Mouse (Mus musculus) brain, embryonic 18.5 days (tissue): ENCODE measurements around the gene Creb5.

Experiments
- DNase-seq: peaks from one replicate; pipeline ENCODE4 v3.0.0-alpha.2; 2012; ENCODE audit warnings: low read depth, low spot score

Gene Creb5

DNA sequence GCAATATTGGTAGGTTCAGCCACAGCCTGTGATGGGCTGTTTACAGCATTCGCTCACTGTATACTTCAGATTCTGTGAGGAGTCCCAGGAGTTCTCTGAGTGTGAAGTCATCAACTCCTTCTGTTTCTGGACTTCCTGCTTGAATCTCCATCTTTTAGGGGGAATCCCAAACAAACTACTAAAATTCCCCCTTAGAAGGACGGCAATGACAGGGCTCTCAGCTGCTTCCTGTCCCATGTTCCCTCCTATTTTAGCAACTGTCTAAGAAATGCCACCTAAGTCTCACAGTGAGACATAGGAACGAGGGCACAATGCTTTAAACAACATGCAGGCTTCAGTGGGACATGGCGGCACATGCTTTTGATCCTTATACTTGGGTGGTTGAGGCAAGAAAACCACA lies 204.3 kb downstream of the Creb5 start:
- DNase-seq, result no peak

- no peak for DNase-seq
Observed at GRCm38 (mm10) chr6:53493864-53494263, 206.8 kb downstream of the Creb5 start.

- no peak for DNase-seq
Observed at GRCm38 (mm10) chr6:53495667-53496066, 208.6 kb downstream of the Creb5 start.

DNA sequence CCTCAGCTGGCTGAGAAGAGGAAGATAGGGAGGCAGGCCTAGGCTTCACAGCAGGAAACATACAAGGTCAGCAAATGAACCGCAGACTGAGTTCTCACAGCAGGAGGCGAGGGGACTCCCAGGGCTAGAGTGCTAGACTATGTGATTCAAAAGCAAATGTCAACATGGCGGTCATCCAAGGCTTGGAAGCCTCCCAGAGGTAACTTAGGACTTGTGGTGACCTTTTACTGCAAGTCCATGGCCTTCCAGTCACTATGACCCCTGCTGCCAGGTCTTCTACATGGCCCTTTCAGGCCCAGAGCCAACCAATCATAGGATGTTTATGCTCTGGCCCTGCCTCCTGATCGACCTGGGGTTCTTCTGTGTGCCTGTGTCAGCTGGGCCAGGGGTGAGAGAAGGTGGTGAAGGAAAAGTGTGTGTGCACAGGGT lies 209.3 kb downstream of the Creb5 start:
- DNase-seq, result no peak

DNA sequence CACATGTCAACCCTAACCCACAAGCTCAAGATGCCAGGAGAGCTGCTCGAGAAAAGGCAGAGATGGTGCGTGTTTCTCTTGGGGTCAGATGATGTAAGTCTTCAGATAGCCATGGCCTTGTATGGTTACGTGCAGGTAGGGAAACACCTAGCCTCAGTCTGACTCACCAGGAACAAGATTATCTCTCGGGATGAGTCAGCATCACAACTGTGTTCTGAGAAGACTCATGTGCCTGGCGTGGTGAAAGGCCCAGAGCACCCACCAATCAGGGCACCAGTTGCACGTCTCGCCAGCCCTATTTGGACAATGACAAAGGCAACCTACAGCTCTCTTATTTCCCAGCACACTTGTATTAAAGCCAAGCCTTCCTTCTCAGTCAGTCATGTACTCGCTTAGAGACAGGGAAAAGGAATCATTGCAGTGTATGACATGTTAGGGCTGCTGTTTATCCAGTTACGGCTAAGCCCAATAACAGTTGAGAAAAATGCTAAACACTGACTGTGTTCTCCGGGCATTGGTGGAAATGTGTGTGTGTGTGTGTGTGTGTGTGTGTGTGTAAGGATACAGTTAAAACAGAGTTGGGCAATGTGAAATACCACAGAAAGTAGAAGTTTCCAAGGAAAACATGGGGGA lies 210.9 kb downstream of the Creb5 start:
- no peak for DNase-seq

DNA sequence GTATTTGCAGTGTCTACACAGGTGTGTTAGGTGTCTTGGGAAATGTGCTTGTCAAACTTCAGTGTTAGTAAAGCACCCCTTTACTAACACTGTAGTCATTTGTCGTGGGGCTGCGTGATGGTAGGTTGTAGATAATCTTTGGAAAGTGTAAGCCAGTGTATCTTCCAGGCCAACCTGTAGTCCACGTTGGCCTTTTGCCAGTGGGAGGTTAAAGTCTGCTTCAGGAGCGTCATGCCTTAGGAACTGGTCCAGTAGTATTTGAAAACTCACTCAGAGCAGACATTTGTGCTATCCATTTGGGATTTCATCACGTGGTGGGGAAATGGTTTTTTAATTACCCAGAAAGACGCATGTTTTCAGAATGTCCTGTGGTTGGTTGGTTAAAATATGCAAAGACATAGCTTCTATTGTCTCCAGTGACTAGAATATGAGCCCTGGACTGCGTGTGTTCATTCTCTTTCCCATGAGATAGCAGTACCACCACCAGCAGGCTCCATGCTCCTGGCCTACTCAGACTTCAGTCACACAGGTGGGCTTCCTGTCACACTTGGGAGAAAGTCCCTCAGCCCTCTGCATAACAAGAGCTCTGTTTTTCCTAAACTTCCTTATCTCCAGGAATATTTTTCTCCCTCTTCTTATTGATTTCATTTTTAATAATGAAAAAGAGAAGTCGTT lies 212.7 kb downstream of the Creb5 start:
- DNase-seq, result no peak

DNA sequence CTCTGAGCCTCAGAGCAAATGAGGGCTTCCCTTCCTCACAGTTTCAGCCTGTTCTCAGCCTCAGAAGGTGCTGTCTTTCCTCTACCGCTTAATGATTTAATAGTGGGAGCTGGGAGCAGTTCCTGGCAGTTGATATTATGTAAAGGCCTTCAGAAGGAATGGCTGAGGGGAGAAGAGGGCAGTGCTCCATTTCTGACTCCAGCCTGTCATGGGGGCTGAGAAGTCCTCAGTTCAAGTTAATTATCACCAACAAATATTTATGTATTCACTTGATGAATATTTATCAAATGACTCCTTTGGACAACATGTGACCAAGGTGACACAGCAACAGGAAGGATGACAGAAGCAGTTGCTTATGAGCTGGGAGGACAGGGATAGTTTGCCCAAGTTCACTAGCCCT lies 214.2 kb downstream of the Creb5 start:
- DNase-seq, result no peak

DNA sequence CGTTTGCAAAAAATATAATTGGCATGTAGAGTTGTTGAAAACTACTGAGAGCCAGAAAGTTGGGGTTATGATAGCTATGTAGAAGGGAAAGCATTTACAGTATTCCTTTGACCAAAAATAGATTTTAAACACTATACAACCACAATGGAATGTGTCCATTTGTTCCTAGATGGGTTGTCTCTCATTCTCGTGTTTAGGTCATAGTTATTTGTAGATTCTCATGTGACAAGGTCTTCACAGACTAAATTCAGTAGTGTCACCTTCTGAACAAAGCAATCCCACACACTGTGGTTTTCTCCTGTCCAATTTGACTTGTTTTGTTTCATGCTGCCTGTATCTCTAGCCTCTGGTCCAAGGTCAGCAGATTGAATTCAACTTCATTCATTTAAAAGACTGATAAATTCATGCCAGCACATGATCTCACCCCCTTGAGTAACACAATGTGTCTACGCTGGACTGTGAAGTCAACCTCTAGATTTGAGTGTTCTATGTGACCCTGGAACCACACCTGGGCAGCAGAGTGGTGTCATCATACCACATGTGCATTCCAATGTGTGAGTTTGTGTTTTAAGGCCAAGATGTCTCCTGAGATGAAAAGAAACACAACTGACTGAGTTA lies 220.0 kb downstream of the Creb5 start:
- no peak for DNase-seq

- no peak for DNase-seq
Observed at GRCm38 (mm10) chr6:53508847-53509494, 221.9 kb downstream of the Creb5 start.

- no peak for DNase-seq
Observed at GRCm38 (mm10) chr6:53510005-53510404, 222.9 kb downstream of the Creb5 start.

GRCm38 (mm10) chr6:53512226-53512625 lies 225.2 kb downstream of the Creb5 start:
- no peak for DNase-seq

GRCm38 (mm10) chr6:53513380-53513779 lies 226.3 kb downstream of the Creb5 start:
- no peak for DNase-seq

GRCm38 (mm10) chr6:53514862-53515261 lies 227.8 kb downstream of the Creb5 start:
- no peak for DNase-seq

DNA sequence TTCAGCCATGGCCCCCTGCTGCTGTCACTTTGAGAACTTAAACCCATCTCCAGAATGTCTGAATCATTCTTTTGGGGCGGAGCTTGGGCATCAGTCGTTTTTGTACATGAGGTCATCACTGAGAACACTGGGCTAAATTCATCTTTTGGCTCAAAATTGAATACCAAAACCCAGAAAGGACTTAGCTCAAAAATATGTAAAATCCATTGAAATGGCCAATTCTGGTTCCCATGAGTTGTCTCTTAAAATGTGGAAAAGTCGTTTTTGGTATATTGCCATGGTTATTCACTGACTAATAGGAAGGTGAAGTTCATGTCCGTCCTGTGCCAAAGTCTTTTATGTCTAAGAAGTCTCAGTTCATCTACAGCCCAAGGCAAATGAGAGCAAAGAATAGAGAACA lies 228.5 kb downstream of the Creb5 start:
- DNase-seq, result no peak

DNA sequence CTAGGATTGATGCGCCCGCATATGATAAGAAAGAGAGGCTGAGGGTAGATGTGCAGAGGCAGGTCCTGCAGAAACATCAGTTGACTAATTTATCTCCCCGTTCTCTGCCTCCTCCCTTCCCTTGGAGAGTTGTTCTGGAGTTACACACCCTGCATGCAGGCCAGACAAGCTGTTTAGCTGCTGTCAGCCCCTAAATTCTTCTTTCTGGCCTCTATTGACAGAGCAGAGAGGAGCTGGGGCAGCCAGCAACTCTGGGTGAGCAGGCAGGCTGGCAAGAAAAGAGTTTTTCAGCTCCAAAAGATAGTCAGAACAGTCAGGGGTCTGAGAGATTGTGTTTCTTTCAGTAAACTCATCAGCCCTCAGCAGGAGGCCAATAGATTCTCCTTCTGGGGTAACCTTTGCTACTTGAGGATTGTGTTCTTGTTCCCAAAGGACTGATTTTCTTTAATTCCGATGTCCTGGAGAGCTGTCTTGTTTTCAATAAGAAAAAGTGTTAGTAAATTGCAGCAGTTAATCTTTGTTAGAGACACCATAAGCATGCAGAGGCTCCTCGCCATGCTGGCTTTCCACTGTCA lies 230.4 kb downstream of the Creb5 start:
- DNase-seq, result no peak

- no peak for DNase-seq
Observed at GRCm38 (mm10) chr6:53523743-53524497, 236.8 kb downstream of the Creb5 start.

- no peak for DNase-seq
Observed at GRCm38 (mm10) chr6:53526460-53526859, 239.4 kb downstream of the Creb5 start.

DNA sequence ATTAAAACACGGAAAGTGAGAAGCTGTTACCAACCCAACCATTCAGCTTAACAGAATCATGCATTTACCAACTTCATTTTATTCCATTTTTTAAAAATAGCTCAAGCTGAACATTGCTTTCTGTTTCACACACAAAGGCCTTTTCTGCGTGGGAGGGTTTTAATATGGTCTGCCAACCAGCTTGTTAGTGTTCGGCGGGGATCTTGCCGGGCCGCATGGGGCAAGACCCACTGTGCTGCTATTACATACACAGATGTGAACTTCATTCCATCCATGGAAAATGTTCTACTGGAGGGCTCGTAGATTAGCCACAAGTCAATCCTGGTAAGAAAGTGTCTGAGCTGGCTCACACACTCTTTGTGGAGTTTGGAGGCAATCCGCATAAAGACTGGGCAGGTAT lies 243.7 kb downstream of the Creb5 start:
- DNase-seq, result no peak

DNA sequence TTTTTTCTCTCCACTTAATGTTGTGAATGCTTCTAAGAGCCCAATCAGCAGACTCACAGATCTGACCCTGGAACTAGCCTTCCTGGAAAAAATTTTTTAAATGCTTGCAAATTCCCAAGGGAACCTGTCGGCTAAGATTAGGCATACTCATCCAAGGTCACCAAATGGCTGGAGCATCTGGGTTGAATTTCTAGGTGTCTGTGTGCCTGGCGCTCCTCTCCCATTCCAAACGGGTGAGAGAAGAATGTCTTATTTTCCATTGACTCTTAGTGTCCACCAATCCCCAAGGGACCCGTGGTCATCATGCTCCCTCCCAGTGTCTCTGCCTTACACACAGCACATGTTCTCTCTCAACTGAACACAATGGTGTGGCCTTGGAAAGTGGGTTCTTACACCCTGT lies 244.4 kb downstream of the Creb5 start:
- DNase-seq, result no peak

- no peak for DNase-seq
Observed at GRCm38 (mm10) chr6:53537530-53537929, 250.5 kb downstream of the Creb5 start.

DNA sequence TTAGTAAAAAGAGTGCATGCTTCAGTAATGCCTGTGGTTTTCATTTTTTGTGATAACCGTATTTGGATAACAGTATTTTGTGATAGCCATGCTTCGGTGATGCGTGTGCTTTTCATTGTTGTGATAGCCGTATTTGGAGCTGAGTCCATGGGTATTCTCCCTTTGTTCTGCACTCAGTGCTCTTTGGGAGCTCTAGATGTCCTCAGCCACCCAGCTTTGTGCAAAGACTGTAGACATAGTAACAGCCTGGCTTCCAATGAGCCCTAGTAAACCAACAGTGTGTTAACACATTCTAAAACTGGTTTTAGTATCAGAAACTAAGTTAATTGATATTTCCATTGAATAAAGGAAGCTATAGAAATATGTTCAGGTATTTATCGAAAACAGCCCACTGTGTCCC lies 254.7 kb downstream of the Creb5 start:
- DNase-seq, result no peak

DNA sequence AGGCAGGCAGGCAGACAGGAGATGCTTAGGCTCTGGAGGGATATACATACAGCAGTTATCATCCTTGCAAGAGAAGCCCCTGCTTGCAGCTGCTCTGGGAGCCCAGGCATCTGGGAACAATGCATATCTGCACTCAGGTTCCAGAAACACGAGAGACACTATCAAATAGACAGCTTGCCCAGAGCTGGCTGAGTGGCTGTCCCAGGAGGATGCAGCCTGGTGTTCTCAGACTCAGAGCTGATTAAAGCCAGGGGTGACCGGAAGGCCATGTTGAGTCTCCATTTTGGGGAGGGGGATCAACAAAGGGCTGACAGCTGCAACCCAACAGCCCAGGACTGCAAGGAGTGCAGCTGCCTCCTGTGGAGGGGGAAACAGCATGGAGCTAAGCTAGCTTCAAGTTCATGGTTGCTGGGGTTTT lies 258.4 kb downstream of the Creb5 start:
- no peak for DNase-seq
